8 mouse cellular contexts compared by ENCODE assay signal in genomic region chr4:56801907-56802668, GRCm38 (mm10). TPM values are rescaled to one million over a fixed set of nuclear protein-coding genes. Genes with fewer than 3 reads are reported as not detected.
DNase-seq lines count a peak whose midpoint lies in the region; ATAC-seq lines count a peak whose summit lies in the region.

Elp1 (minus strand) TSS chr4:56802331.
Fam206a (plus strand) TSS chr4:56802345.

- H3K36me3 ChIP-seq in hindbrain, embryonic 13.5 days, result peaks cover 44% of the 10 kb centered on the region

- peak within 1 kb of the TSS; percentile 81 for H3K4me2 ChIP-seq in hindbrain, embryonic 13.5 days

- no peaks in the 10 kb centered on the region for H3K27me3 ChIP-seq in hindbrain, embryonic 13.5 days

- H3K27ac ChIP-seq in hindbrain, embryonic 13.5 days, result peak within 1 kb of the TSS; percentile 94

- peak; percentile 98 for DNase-seq in NIH3T3 (ENCODE audit: low read depth)
- DNase-seq in cerebellum, postnatal 10 days, result peak; percentile 99
- peak; percentile 90 to 96 for DNase-seq in frontal cortex, postnatal 14 days (ENCODE audit: low spot score in 2 of 2)
- peak; percentile 98 to 100 for DNase-seq in layer of hippocampus, postnatal 25 days (ENCODE audit: extremely low spot score in 1 of 2, low spot score in 1 of 2)
- peak; percentile 93 for DNase-seq in lung, postnatal 25 days (ENCODE audit: low spot score)
- peak; percentile 92 for DNase-seq in retina, embryonic 14.5 days (ENCODE audit: low spot score)
- DNase-seq in thymus, postnatal 4 days, result peak; percentile 99

- peak; percentile 98 for ATAC-seq in hindbrain, embryonic 13.5 days (ENCODE audit: low FRiP score)

- H3K9ac ChIP-seq in hindbrain, embryonic 13.5 days, result peak within 1 kb of the TSS; percentile 88

- peaks cover 33% of the 10 kb centered on the region for H3K4me1 ChIP-seq in hindbrain, embryonic 13.5 days (replicated peaks)

- no peaks in the 10 kb centered on the region for H3K9me3 ChIP-seq in hindbrain, embryonic 13.5 days

- under 1% methylated on average over 72 of the region's 72 CpGs for WGBS in hindbrain, embryonic 13.5 days

- peak within 1 kb of the TSS; percentile 94 for H3K4me3 ChIP-seq in hindbrain, embryonic 13.5 days

RNA-seq across cellular contexts. Expression of gene Elp1, which starts in this region (rescaled TPM):
- 58.1 and 59.4 TPM in 2 replicates for polyA plus RNA-seq in hindbrain, embryonic 13.5 days (2015; fragmentation: Nextera tagmentation; extraction: Ambion mirVana)
- total RNA-seq in layer of hippocampus, postnatal 25 days (2021), result 10 to 100 TPM; 58.2 to 64.8 TPM

RNA-seq across cellular contexts. Expression of gene Fam206a, which starts in this region (rescaled TPM):
- 16.6 and 17.9 TPM in 2 replicates for polyA plus RNA-seq in hindbrain, embryonic 13.5 days (2015; fragmentation: Nextera tagmentation; extraction: Ambion mirVana)
- 10 to 100 TPM; 17.3 to 18.2 TPM for total RNA-seq in layer of hippocampus, postnatal 25 days (2021)

Comparison
In these comparisons a context has a peak if more than half of its experiments do, and no peak if none do; other contexts are left out.
1. Peak in every context shown above with its lines: DNase-seq, ATAC-seq, H3K4me3 ChIP-seq and H3K27ac ChIP-seq.